Mouse (Mus musculus) heart, embryonic 13.5 days (tissue): ENCODE measurements at regions not wholly inside any gene's neighbourhood (a gene's known extent, or its start where the extent isn't known, plus 50 kb on each side); places are given as distances from the start of the nearest gene placed in this dataset.

Experiments used
- ATAC-seq: fragments of 200-750 bp; cut with Nextera tagmentation; 2 replicates; pipeline ENCODE4 v1.8.0; 2017; ENCODE audit warnings: moderate TSS enrichment; ENCODE audit not compliant: insufficient number of reproducible peaks, low FRiP score, low TSS enrichment; ENCODE audit errors: extremely low read depth
- H3K27ac ChIP-seq: fragments of 300-500 bp; sonication (generic); replicated peaks from 2 replicates; pipeline ENCODE4 v1.5.1; 2015; ENCODE audit warnings: moderate library complexity, mild to moderate bottlenecking, inconsistent platforms
- H3K27me3 ChIP-seq: fragments of 300-500 bp; sonication (generic); replicated peaks from 2 replicates; pipeline ENCODE4 v1.6.1; 2015; ENCODE audit warnings: mild to moderate bottlenecking, inconsistent platforms
- H3K36me3 ChIP-seq: fragments of 300-500 bp; sonication (generic); 2 replicates; pipeline ENCODE4 v1.6.1; 2015; ENCODE audit warnings: mild to moderate bottlenecking, inconsistent platforms
- H3K4me1 ChIP-seq: fragments of 300-500 bp; sonication (generic); 2 replicates; pipeline ENCODE4 v1.6.1; 2015; ENCODE audit warnings: inconsistent platforms
- H3K4me2 ChIP-seq: fragments of 300-500 bp; sonication (generic); 2 replicates; pipeline ENCODE4 v1.6.1; 2015; ENCODE audit warnings: inconsistent platforms, mild to moderate bottlenecking, moderate library complexity
- H3K4me3 ChIP-seq: fragments of 300-500 bp; sonication (generic); 2 replicates; pipeline ENCODE4 v1.5.1; 2015; ENCODE audit warnings: moderate library complexity, mild to moderate bottlenecking, inconsistent platforms
- H3K9ac ChIP-seq: fragments of 300-500 bp; sonication (generic); 2 replicates; pipeline ENCODE4 v1.6.1; 2015; ENCODE audit warnings: inconsistent platforms, mild to moderate bottlenecking, moderate library complexity
- H3K9me3 ChIP-seq: fragments of 300-500 bp; sonication (generic); 2 replicates; pipeline ENCODE4 v1.6.1; 2016; ENCODE audit warnings: inconsistent platforms
- WGBS: fragments of 180-500 bp; shearing (Covaris S2); methylation state at CpG from one replicate; pipeline ENCODE4 v1.1.7; 2015; ENCODE audit warnings: mixed read lengths; 5-methylcytosine and 5-hydroxymethylcytosine counted together

DNA sequence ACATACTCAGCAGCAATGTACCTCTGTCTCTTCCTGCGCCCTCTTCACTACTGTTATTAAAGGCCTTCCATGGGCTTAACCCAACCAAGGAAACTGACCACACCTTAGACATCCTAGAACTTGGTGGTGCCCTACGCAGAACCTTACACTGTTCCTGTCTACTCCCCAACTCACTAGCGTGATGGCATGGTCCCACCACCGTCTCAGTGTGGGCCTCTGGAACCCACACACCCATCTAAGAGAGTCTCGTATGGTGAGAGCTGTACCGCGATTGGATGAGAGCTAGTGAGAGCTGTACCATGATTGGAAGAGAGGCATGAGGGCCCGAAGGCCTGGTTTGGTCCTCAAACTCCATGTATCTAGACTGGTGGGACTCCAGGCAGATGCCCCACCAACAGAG, 317.2 kb upstream of the Spred2 start:
- H3K4me2 ChIP-seq, result no peak overlapping the region
- no peaks in the 10 kb centered on the region for H3K9me3 ChIP-seq
- no peak for ATAC-seq
- H3K9ac ChIP-seq, result no peak overlapping the region
- no peaks in the 10 kb centered on the region for H3K36me3 ChIP-seq
- H3K27ac ChIP-seq, result no peak overlapping the region
- H3K4me3 ChIP-seq, result no peak overlapping the region
- H3K4me1 ChIP-seq, result no peaks in the 10 kb centered on the region
- 90% methylated on average over 8 of the region's 8 CpGs for WGBS
- H3K27me3 ChIP-seq, result no peaks in the 10 kb centered on the region

DNA sequence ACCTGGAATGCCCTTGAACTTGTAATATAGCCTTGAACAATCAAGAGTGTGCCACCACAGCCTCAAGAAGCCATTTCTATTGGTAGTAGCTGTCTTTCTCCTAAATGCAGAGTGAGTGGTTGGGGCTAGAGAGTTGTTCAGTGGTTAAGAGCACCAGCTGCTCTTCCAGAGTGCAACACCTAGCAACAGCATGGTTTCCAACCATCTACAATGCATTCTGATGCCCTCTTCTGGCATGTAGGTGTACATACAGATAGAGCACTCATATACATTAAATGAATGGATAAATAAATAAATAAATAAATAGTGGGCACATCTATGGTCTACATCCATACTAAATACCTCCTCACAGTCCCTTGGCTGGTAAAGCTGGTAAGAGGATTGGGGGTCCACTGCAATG, 316.2 kb upstream of the Spred2 start:
- H3K9ac ChIP-seq, result no peak overlapping the region
- no peak overlapping the region for H3K27ac ChIP-seq
- no peaks in the 10 kb centered on the region for H3K27me3 ChIP-seq
- H3K4me3 ChIP-seq, result no peak overlapping the region
- no peak for ATAC-seq
- no peaks in the 10 kb centered on the region for H3K4me1 ChIP-seq
- no peak overlapping the region for H3K4me2 ChIP-seq
- no peaks in the 10 kb centered on the region for H3K36me3 ChIP-seq
- H3K9me3 ChIP-seq, result no peaks in the 10 kb centered on the region

DNA sequence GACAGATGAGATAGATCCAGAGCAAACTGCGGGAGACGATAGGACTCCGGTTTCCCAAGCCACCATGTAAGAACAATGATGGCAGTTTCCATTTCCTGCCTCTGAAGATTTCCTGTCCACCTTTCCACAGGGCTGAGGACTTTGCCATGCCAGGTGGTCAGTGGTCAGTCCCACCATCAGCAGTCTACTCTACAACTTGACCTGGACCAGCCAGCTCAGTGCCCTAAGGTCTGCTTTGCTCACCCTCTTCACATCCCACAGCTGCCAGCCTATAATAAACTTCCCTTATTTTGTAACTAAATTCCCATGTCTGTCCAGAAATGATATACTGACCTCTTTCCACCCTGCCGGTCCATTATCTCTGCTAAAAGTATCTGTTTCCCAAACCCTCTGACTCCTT, 315.7 kb upstream of the Spred2 start:
- no peak for ATAC-seq
- no peak overlapping the region for H3K4me2 ChIP-seq
- no peak overlapping the region for H3K9ac ChIP-seq
- no peak overlapping the region for H3K27ac ChIP-seq
- H3K4me1 ChIP-seq, result no peaks in the 10 kb centered on the region
- H3K4me3 ChIP-seq, result no peak overlapping the region
- no peaks in the 10 kb centered on the region for H3K36me3 ChIP-seq
- WGBS, result 70% methylated on average over 4 of the region's 4 CpGs
- no peaks in the 10 kb centered on the region for H3K9me3 ChIP-seq
- H3K27me3 ChIP-seq, result no peaks in the 10 kb centered on the region

DNA sequence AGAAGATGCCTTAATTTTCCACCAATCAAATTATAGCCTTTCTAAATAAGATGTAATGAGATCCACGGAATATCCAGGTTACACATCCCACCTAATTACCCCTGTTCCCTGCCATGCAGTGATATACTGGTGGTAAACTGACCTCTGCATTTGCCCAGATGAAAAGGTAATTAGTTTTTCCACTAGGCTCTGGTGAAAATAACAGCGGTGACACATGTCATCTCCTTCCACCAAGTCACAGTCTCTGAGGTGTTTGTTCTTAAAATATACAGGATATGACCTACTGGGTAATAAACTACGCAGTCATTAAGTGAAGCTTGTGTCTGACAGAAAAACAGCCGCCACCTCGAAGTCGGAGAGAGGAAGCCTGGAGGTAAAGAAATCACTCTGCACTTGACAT, 313.6 kb upstream of the Spred2 start:
- WGBS, result 60% methylated on average over 6 of the region's 6 CpGs
- Histone ChIP-seq H3K4me3 (no peak overlapping the region), H3K4me2 (no peak overlapping the region), H3K27me3 (no peaks in the 10 kb centered on the region), H3K4me1 (no peaks in the 10 kb centered on the region), H3K27ac (no peak overlapping the region), H3K9me3 (no peaks in the 10 kb centered on the region), H3K9ac (no peak overlapping the region), H3K36me3 (no peaks in the 10 kb centered on the region)
- no peak for ATAC-seq

DNA sequence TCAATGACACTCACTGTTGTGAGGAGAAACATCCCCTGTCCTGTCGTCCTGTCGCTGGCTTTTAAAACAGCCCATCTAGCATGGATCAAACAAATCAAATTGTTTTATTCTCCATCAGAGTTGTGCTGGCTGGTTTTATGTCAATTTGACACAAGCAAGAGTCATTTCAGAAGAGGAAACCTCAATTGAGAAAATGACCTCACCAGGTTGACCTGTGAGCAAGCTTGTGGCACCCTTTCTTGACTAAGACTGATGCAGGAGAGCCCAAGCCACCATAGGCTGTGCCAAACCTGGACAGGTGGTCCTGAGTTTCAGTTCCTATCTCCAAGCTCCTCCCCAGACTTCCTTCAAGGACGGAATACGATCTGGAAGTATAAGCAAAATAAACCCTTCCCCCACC, 313.0 kb upstream of the Spred2 start:
- H3K9ac ChIP-seq, result no peak overlapping the region

DNA sequence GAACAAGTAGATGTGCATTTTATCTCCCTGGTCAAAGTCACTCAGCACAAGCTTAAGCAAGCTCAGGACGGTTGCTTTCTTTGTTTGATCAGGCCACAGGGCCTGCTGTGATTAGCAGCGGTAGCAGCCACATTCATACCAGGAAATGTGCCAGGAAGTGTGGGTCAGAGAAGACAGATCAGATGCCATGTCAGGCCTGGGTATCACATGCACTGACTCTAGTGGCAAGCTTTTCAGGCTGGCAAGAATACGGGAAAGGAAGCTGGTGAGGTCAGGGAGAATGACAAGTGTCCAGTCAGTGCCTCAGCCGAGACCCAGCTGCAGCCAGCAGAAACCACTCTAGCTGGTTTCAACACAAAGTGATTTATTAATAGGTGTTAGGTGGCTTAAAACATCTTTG, 307.7 kb upstream of the Spred2 start:
- Histone ChIP-seq H3K4me2 (no peak overlapping the region), H3K27me3 (no peaks in the 10 kb centered on the region), H3K36me3 (no peaks in the 10 kb centered on the region), H3K4me3 (no peak overlapping the region), H3K27ac (peak overlapping the region; percentile 17; the same call in 1 of the 2 replicates), H3K4me1 (peaks cover 23% of the 10 kb centered on the region), H3K9me3 (no peaks in the 10 kb centered on the region), H3K9ac (no peak overlapping the region)
- WGBS, result 24% methylated on average over 4 of the region's 4 CpGs
- no peak for ATAC-seq

More for the DNA sequence above, 313.0 kb upstream of the Spred2 start:
- 81% methylated on average over 4 of the region's 4 CpGs for WGBS
- no peaks in the 10 kb centered on the region for H3K27me3 ChIP-seq
- no peak overlapping the region for H3K4me2 ChIP-seq
- H3K9me3 ChIP-seq, result no peaks in the 10 kb centered on the region
- no peak overlapping the region for H3K27ac ChIP-seq
- no peaks in the 10 kb centered on the region for H3K36me3 ChIP-seq
- ATAC-seq, result no peak
- H3K4me3 ChIP-seq, result no peak overlapping the region
- H3K4me1 ChIP-seq, result peaks cover 3% of the 10 kb centered on the region

DNA sequence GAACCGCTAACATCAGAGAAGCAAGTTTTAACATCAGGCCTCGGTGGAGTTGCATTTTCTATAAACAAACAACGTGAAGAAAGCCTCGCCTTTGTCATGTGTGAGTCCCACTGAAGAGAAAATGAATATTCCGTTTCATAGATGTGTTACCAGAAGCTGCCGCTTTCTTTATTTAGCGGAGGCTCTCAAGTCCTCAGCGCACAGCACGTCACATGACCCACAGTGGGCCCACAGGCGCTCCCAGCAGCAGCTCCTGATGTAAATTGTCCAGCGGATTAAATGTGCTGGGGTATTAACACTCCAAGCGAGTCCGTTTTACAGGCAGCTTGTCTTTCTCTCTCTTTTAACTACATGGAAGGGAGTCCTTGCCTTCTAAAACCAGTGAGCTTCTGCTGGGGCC, 304.7 kb upstream of the Spred2 start:
- no peaks in the 10 kb centered on the region for H3K36me3 ChIP-seq
- H3K27ac ChIP-seq, result peak overlapping the region; percentile 52; the same call in 1 of the 2 replicates
- WGBS, result 68% methylated on average over 13 of the region's 13 CpGs
- peaks cover 23% of the 10 kb centered on the region for H3K4me1 ChIP-seq
- no peak for ATAC-seq
- H3K4me3 ChIP-seq, result no peak overlapping the region
- no peak overlapping the region for H3K4me2 ChIP-seq
- peaks cover 5% of the 10 kb centered on the region; the same call in 1 of the 2 replicates for H3K9me3 ChIP-seq
- H3K9ac ChIP-seq, result no peak overlapping the region
- no peaks in the 10 kb centered on the region for H3K27me3 ChIP-seq

DNA sequence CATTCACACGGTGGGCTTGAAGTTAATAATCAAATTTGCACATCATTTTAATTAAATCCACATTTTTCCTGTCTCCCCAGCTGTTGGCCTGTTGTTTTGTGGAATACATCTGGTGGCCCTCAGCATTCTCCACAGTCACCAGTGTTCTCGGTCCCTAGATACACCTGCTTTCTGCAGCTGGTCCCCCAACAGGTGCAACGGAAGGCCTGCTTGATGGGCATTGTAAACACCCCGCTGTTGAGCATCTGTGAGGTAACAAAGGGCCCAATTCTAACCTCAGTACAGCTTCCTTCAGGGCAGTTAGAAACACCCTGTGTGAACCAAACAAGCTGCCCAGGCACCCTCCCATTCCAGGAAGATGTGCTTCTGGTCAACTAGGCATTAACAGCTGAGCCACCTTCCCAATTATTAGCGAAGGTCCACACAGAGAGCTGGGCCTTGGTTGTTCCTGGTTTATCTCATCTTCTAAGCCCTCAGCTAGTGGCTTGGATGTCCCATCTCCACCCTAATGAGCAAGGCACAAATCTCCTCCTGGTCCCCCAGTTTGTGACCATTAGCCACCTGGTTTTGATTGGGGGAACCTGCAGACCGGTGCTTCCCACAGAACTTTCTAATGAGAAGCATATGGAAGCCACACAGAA, 293.0 kb upstream of the Spred2 start:
- Histone ChIP-seq H3K27me3 (no peaks in the 10 kb centered on the region), H3K9ac (no peak overlapping the region), H3K36me3 (no peaks in the 10 kb centered on the region), H3K27ac (no peak overlapping the region), H3K4me2 (no peak overlapping the region), H3K4me1 (no peaks in the 10 kb centered on the region), H3K9me3 (no peaks in the 10 kb centered on the region), H3K4me3 (no peak overlapping the region)
- ATAC-seq, result no peak
- 85% methylated on average over 6 of the region's 6 CpGs for WGBS

DNA sequence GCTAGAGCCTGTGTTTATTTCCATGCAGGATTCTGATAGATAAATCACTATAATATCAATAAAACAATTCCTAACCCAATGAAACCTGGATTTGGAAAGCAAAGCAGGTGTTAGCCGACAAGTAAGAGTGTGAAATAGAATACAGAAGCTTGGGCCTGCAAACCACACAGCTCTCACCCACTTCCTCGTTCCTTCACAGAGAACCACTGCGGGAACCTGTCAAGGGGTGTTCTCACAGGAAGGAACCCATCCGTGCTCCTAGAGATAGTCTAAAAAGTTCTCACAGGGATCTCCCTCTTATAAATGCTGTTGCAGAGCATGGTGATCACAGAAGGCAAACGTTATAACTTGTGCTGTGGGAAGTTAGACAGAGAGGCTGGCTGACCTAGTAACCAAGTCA, 291.7 kb upstream of the Spred2 start:
- H3K9ac ChIP-seq, result no peak overlapping the region
- no peak overlapping the region for H3K27ac ChIP-seq
- H3K4me1 ChIP-seq, result no peaks in the 10 kb centered on the region
- no peaks in the 10 kb centered on the region for H3K9me3 ChIP-seq
- no peaks in the 10 kb centered on the region for H3K27me3 ChIP-seq
- H3K4me3 ChIP-seq, result no peak overlapping the region
- WGBS, result 49% methylated on average over 5 of the region's 5 CpGs
- H3K4me2 ChIP-seq, result no peak overlapping the region
- no peak for ATAC-seq
- no peaks in the 10 kb centered on the region for H3K36me3 ChIP-seq

DNA sequence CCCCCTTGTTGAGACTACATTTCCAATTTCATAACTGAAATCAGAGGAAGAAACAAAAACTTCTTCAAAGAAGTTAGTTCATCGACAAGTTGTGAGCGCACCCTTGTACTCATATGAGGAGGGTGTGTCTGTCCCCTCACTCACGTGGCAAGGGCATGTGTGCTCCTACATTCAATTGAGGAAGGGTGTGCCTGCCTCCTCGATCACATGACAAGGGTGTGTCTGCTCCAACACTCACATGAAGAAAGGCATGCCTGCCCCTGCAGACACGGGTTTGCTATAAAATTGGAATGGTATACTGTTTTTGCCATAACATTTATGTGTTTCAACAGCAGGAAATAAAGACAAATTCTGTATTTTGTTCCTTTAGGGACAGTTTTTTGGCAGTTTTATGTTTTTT, 290.6 kb upstream of the Spred2 start:
- whole genome bisulfite sequencing, result 74% methylated on average over 5 of the region's 5 CpGs
- no peak for ATAC-seq
- no peaks in the 10 kb centered on the region for H3K36me3 ChIP-seq
- no peaks in the 10 kb centered on the region for H3K9me3 ChIP-seq
- H3K4me2 ChIP-seq, result no peak overlapping the region
- H3K9ac ChIP-seq, result no peak overlapping the region
- no peaks in the 10 kb centered on the region for H3K27me3 ChIP-seq
- H3K4me1 ChIP-seq, result no peaks in the 10 kb centered on the region
- no peak overlapping the region for H3K27ac ChIP-seq
- H3K4me3 ChIP-seq, result no peak overlapping the region

DNA sequence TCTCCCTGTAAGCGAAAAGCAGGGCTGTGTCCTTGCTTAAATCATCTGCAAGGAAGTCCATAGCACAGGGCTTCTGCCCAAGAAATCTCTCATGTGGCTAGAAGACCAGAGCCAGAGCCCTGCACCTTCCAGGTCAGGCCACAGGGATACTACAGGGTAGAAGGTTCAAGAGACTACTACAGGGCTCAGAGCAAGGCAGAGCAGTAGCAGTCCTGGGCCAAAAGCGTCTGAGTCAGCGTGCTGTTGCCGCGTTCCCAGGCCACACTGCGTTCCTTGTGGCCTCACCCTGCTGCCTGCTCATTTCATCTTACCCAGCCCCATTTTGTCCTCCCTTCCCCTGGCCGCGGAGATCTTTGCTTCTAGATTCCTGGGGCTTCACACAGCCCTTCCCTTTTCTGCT, 283.0 kb upstream of the Spred2 start:
- Histone ChIP-seq H3K36me3 (no peaks in the 10 kb centered on the region), H3K4me3 (no peak overlapping the region), H3K9me3 (no peaks in the 10 kb centered on the region), H3K27ac (0 out of 2 replicates have a peak overlapping the region, but pooled peaks have one; percentile 32), H3K4me2 (no peak overlapping the region), H3K9ac (no peak overlapping the region), H3K27me3 (no peaks in the 10 kb centered on the region), H3K4me1 (peaks cover 26% of the 10 kb centered on the region)
- WGBS, result 61% methylated on average over 8 of the region's 8 CpGs
- no peak for ATAC-seq

DNA sequence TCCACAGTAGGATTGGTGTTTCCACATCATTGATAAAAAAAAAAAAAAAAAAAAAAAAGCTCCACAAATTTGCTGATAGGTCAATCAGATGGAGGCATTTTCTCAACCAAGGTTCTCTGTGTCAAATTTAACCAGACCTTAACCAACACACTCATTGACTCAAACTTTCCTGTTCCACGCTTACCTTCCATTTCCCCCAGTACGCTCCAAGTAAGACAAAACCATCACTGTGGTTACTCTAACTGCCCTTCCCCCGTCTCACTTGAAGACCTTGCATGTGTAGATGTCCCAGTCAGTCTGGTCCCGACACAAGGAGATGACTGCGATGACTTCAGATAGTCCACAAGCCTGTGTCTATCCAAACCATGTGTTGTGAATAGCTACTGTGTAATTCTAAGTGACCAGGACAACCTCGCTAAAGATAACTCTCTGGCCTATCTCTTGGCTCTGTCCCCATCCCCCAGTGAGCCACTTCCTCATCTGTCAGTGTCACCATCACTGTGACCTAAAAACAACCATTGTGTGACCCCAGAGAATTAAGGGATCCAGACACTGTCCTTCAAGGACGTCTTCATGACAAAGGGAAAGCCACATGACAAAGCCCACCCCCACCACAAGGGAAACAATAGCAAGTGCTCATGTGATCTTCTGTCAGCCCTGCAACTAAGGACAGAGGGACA, 279.9 kb upstream of the Spred2 start:
- Histone ChIP-seq H3K9me3 (no peaks in the 10 kb centered on the region), H3K36me3 (no peaks in the 10 kb centered on the region), H3K4me1 (peaks cover 38% of the 10 kb centered on the region), H3K4me2 (no peak overlapping the region), H3K4me3 (no peak overlapping the region), H3K27ac (no peak overlapping the region), H3K27me3 (no peaks in the 10 kb centered on the region), H3K9ac (no peak overlapping the region)
- 42% methylated on average over 7 of the region's 7 CpGs for WGBS
- no peak for ATAC-seq
